Mouse (Mus musculus) lung, adult 2 months (tissue): ENCODE data around the gene Tnfrsf1a.

ENCODE experiments used
- CTCF ChIP-seq: fragments of 200-500 bp; IDR thresholded peaks from 2 replicates; pipeline ENCODE4 v1.5.1; 2011; ENCODE audit warnings: mild to moderate bottlenecking, low read length, control low read depth; ENCODE audit not compliant: insufficient read depth
- POLR2A ChIP-seq: fragments of 200-500 bp; IDR thresholded peaks from 2 replicates; pipeline ENCODE4 v1.6.1; 2011; ENCODE audit warnings: low read depth, mild to moderate bottlenecking, control low read depth, low read length, borderline replicate concordance; ENCODE audit errors: extremely low read depth

GRCm38 (mm10) chr6:125377582-125378451 is 28.7 kb downstream of the Tnfrsf1a start:
- TF ChIP-seq CTCF (no peak), POLR2A (no peak)
